Mouse (Mus musculus) hindbrain, postnatal 0 days (tissue): ENCODE measurements around the gene Adh6b. TPM values are rescaled to one million over a fixed set of nuclear protein-coding genes. Genes with fewer than 3 reads are reported as not detected.

Experiments
- ATAC-seq: fragments of 200-750 bp; cut with Nextera tagmentation; 2 replicates; pipeline ENCODE4 v1.8.0; 2017; ENCODE audit warnings: mild to moderate bottlenecking, moderate TSS enrichment, moderate library complexity
- DNase-seq: peaks from one replicate; pipeline ENCODE4 v3.0.0-alpha.2; 2015; ENCODE audit warnings: low spot score
- H3K27ac ChIP-seq: fragments of 300-500 bp; sonication (generic); 2 replicates; pipeline ENCODE4 v1.5.1; 2014; ENCODE audit warnings: mild to moderate bottlenecking
- H3K27me3 ChIP-seq: fragments of 300-500 bp; sonication (generic); 2 replicates; pipeline ENCODE4 v1.6.1; 2014; ENCODE audit warnings: low read length, mixed read lengths; ENCODE audit not compliant: insufficient read depth
- H3K36me3 ChIP-seq: fragments of 300-500 bp; sonication (generic); 2 replicates; pipeline ENCODE4 v1.6.1; 2014; ENCODE audit warnings: low read length, mixed read lengths; ENCODE audit not compliant: insufficient read depth
- H3K4me1 ChIP-seq: fragments of 300-500 bp; sonication (generic); 2 replicates; pipeline ENCODE4 v1.6.1; 2014; ENCODE audit warnings: antibody characterized with exemption, low read length, mixed read lengths; ENCODE audit not compliant: insufficient read depth
- H3K4me2 ChIP-seq: fragments of 300-500 bp; sonication (generic); 2 replicates; pipeline ENCODE4 v1.6.1; 2014; ENCODE audit warnings: low read depth, mild to moderate bottlenecking, low read length, moderate library complexity, mixed read lengths
- H3K4me3 ChIP-seq: fragments of 300-500 bp; sonication (generic); 2 replicates; pipeline ENCODE4 v1.5.1; 2014; ENCODE audit warnings: low read length
- H3K9ac ChIP-seq: fragments of 300-500 bp; sonication (generic); replicated peaks from 2 replicates; pipeline ENCODE4 v1.6.1; 2014; ENCODE audit warnings: mild to moderate bottlenecking, low read length, moderate library complexity, mixed read lengths
- H3K9me3 ChIP-seq: fragments of 300-500 bp; sonication (generic); 2 replicates; pipeline ENCODE4 v1.6.1; 2016; ENCODE audit warnings: low read length, mixed read lengths
- CTCF ChIP-seq: IDR thresholded peaks from 2 replicates; pipeline ENCODE4 v1.5.1; 2016; ENCODE audit warnings: antibody characterized with exemption, control low read depth, low read depth
- WGBS: fragments of 180-500 bp; shearing (Covaris S2); extraction: QIAGEN DNeasy Blood & Tissue Kit; methylation state at CpG from one replicate; pipeline ENCODE4 v1.1.7; 2014; 5-methylcytosine and 5-hydroxymethylcytosine counted together
- polyA plus RNA-seq: library from polyadenylated mRNA; unstranded; fragments of >200 nt; fragmentation: Nextera tagmentation; extraction: Ambion mirVana; gene quantifications from 2 replicates; pipeline ENCODE4 v1.2.1, GENCODE M21; 2015
- total RNA-seq: library from RNA; depleted of rRNA; stranded (reverse); fragments of >200 nt; gene quantifications from 2 replicates; pipeline ENCODE4 v1.2.3, GENCODE M21; 2014

Adh6b gene
- total and polyA plus RNA-seq, 2 experiments from 2014 or later = 0.16 to 0.19 TPM

DNA sequence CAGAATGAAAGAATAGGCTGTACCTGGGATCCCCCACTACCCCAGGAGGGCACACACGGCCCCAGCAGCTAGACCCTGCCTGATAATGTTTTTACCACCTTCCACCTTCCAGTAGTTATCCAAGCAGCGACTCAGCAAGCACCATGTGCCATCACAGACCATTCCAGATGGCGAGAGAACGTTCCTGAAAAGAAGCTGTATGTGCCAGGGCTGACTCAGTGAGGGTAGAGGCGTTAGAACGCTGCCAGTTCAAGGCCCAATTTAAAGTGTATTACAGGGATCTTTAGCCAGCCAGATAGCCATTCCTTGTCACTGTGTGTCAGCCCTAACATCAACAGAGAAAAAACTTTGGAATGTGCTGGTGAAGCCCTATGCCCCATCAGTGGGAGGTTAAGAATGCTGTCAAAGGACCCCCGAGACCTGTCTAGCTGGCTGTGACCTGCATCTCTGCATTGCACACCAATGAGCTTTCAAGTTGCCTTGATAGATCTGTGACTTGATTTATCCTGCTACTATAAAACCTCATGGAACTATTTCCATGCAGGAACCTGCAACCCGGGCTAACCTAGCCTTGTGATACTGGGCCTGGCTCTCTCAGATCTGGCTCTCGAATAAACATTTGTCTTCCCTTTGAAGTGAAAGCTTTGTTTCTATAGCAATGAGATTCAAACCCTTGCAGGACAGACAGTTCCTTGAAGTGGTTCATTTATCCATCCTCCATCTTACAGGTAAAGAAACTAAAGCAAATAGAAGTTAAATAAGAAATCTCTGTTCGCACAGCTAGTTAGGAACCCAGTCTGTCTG lies 35.9 kb upstream of the Adh6b start:
- Histone ChIP-seq H3K9me3 (no peaks in the 10 kb centered on the region), H3K4me2 (no peak overlapping the region), H3K36me3 (no peaks in the 10 kb centered on the region), H3K9ac (no peak overlapping the region), H3K4me1 (no peaks in the 10 kb centered on the region), H3K4me3 (no peak overlapping the region), H3K27me3 (no peaks in the 10 kb centered on the region), H3K27ac (no peak overlapping the region)
- ATAC-seq (no peak), DNase-seq (no peak)
- no peak for TF ChIP-seq CTCF
- 60% methylated on average over 10 of the region's 10 CpGs for WGBS

DNA sequence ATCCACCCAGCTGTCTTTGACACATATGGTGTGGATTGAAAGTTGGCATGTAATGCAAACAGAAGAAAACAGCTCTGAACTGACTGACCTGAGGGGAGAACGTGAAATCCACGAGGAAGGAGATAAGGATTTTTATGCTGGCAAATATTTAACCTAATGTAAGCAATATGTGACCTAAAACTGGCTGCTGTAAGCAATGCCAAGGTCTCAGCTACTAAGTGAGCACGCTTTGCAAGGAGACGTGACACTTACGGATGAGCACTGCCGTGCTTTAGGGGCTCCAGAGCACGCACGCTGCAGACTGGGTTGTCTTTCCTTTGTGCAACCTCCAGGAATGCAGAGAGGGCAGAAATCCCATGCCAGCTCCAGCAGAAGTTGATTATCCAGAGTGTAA lies 35.3 kb upstream of the Adh6b start:
- Histone ChIP-seq H3K4me2 (no peak overlapping the region), H3K36me3 (no peaks in the 10 kb centered on the region)
- peak; percentile 36 for DNase-seq

GRCm38 (mm10) chr3:138309910-138310309 lies 31.7 kb upstream of the Adh6b start:
- DNase-seq = no peak
- Histone ChIP-seq H3K4me3 (no peak overlapping the region), H3K9ac (no peak overlapping the region), H3K27me3 (no peaks in the 10 kb centered on the region), H3K36me3 (no peaks in the 10 kb centered on the region), H3K4me1 (no peaks in the 10 kb centered on the region), H3K27ac (no peak overlapping the region), H3K9me3 (no peaks in the 10 kb centered on the region), H3K4me2 (no peak overlapping the region)
- WGBS = 92% methylated on average over 8 of the region's 8 CpGs
- no peak for TF ChIP-seq CTCF
- ATAC-seq = no peak

More for the DNA sequence above, 35.3 kb upstream of the Adh6b start:
- 26% methylated on average over 8 of the region's 8 CpGs for WGBS
- H3K9ac ChIP-seq = no peak overlapping the region
- no peaks in the 10 kb centered on the region for H3K4me1 ChIP-seq
- ATAC-seq = no peak
- no peak overlapping the region for H3K27ac ChIP-seq
- H3K4me3 ChIP-seq = no peak overlapping the region
- no peaks in the 10 kb centered on the region for H3K27me3 ChIP-seq
- no peak for TF ChIP-seq CTCF
- no peaks in the 10 kb centered on the region for H3K9me3 ChIP-seq

GRCm38 (mm10) chr3:138311015-138311414 lies 30.6 kb upstream of the Adh6b start:
- no peak for TF ChIP-seq CTCF
- Histone ChIP-seq H3K4me1 (no peaks in the 10 kb centered on the region), H3K9ac (no peak overlapping the region), H3K27ac (no peak overlapping the region), H3K36me3 (no peaks in the 10 kb centered on the region), H3K27me3 (no peaks in the 10 kb centered on the region), H3K4me2 (no peak overlapping the region), H3K4me3 (no peak overlapping the region), H3K9me3 (no peaks in the 10 kb centered on the region)
- WGBS = 83% methylated on average over 6 of the region's 6 CpGs
- ATAC-seq (no peak), DNase-seq (no peak)

GRCm38 (mm10) chr3:138312965-138313364 lies 28.6 kb upstream of the Adh6b start, which contains the start of gene Adh6a:
Gene Adh6a (plus strand): TSS chr3:138313286.
- no peak within 1 kb of the TSS for H3K9ac ChIP-seq
- no peaks in the 10 kb centered on the region for H3K36me3 ChIP-seq
- H3K4me1 ChIP-seq = no peaks in the 10 kb centered on the region
- ATAC-seq (no peak), DNase-seq (no peak)
- no peak within 1 kb of the TSS for H3K4me2 ChIP-seq
- no peaks in the 10 kb centered on the region for H3K9me3 ChIP-seq
- 85% methylated on average over 5 of the region's 5 CpGs for WGBS
- no peak within 1 kb of the TSS for H3K4me3 ChIP-seq
- no peak for TF ChIP-seq CTCF
- H3K27ac ChIP-seq = no peak within 1 kb of the TSS
- no peaks in the 10 kb centered on the region for H3K27me3 ChIP-seq

GRCm38 (mm10) chr3:138316908-138317472 lies 24.6 kb upstream of the Adh6b start:
- Histone ChIP-seq H3K4me3 (no peak overlapping the region), H3K9me3 (no peaks in the 10 kb centered on the region), H3K9ac (no peak overlapping the region), H3K4me2 (no peak overlapping the region), H3K27me3 (no peaks in the 10 kb centered on the region), H3K27ac (no peak overlapping the region), H3K4me1 (no peaks in the 10 kb centered on the region), H3K36me3 (no peaks in the 10 kb centered on the region)
- DNase-seq = no peak
- no peak for ATAC-seq
- TF ChIP-seq CTCF = no peak
- WGBS = 88% methylated on average over 2 of the region's 2 CpGs

DNA sequence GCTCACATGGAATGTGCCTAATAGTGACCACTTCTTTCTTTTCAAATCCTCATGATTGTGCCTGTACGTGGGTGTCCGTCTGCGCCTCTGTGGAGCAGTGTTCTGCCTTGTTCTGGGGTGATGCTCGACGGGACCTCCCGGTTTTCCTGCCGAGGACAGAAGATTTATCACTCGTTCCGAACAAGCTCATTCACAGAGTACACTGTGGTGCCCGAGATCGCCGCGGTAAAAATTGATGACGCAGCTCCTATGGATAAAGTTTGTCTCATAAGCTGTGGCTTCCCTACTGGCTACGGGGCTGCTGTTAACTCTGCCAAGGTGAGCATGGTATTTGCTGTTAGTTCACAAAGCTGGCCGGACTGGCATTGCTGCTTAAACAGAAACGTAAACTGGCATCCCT lies 16.6 kb upstream of the Adh6b start:
- ATAC-seq = no peak
- TF ChIP-seq CTCF = no peak
- H3K36me3 ChIP-seq = no peaks in the 10 kb centered on the region
- H3K9ac ChIP-seq = no peak overlapping the region
- H3K4me3 ChIP-seq = no peak overlapping the region
- no peak overlapping the region for H3K27ac ChIP-seq
- DNase-seq = no peak
- no peaks in the 10 kb centered on the region for H3K4me1 ChIP-seq
- 88% methylated on average over 17 of the region's 17 CpGs for WGBS
- H3K9me3 ChIP-seq = no peaks in the 10 kb centered on the region
- H3K27me3 ChIP-seq = no peaks in the 10 kb centered on the region
- no peak overlapping the region for H3K4me2 ChIP-seq
